Mouse (Mus musculus): Measurements from ENCODE around the gene Tll2. TPM values are rescaled to one million over a fixed set of nuclear protein-coding genes. Genes with fewer than 3 reads are reported as not detected.

Gene Tll2
- polyA plus RNA-seq, 1 experiment from 2014 or later, result 0.09 TPM

DNA sequence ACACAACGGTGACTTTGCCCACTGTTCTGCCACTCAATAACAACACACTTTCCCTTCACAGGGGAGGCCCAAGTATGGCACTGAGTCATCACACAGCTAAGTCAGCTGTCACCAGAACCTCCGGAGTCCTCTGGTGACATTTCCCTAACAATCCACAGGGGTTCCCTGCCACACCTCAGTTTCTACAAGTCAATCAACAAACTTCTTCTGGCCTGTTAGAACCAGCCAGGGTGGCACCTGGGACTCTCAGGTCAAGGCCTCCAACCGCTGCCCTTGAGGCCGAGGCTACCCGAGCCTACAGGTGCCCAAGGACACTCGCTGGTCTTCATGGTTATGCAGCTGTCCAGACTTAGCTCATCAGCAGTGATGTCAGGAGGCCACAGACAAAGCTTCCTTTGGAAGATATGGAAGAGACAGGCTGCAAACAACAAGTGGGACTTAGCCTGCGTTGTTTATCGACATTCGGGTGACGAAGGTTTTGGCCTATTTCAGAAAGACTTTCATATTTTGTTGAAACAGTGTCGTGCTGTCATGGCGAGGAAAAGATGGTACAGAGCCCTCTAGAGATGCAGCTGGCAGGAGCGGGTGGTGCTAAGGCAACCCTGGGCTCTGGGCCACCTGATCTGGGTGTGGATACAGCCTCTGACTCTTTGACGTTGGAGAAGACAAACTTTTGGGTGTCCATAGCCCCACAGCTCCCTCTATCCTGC lies 132.7 kb downstream of the Tll2 start:
- WGBS, result 86% methylated on average over 14 of the region's 14 CpGs
- no peak overlapping the region for H3K4me3 ChIP-seq (replicated peaks)
- H3K27ac ChIP-seq, result no peak overlapping the region
- H3K4me2 ChIP-seq (replicated peaks), result no peak overlapping the region
- H3K4me1 ChIP-seq (replicated peaks), result no peaks in the 10 kb centered on the region
- no peaks in the 10 kb centered on the region for H3K36me3 ChIP-seq
- no peak for ATAC-seq
- no peaks in the 10 kb centered on the region for H3K27me3 ChIP-seq (replicated peaks)
- no peaks in the 10 kb centered on the region for H3K9me3 ChIP-seq
- no peak overlapping the region for H3K9ac ChIP-seq

GRCm38 (mm10) chr19:41071500-41071899 lies 135.1 kb downstream of the Tll2 start:
- Histone ChIP-seq H3K27me3 (replicated peaks) (no peaks in the 10 kb centered on the region), H3K9ac (no peak overlapping the region), H3K4me1 (replicated peaks) (no peaks in the 10 kb centered on the region), H3K27ac (no peak overlapping the region), H3K4me2 (replicated peaks) (no peak overlapping the region), H3K9me3 (no peaks in the 10 kb centered on the region), H3K36me3 (no peaks in the 10 kb centered on the region), H3K4me3 (replicated peaks) (no peak overlapping the region)
- ATAC-seq, result 0 out of 2 replicates have a peak, but pooled peaks have one; percentile 49
- 6% methylated on average over 8 of the region's 8 CpGs for WGBS

GRCm38 (mm10) chr19:41054702-41055101 lies 151.9 kb downstream of the Tll2 start:
- no peaks in the 10 kb centered on the region for H3K9me3 ChIP-seq
- no peaks in the 10 kb centered on the region for H3K27me3 ChIP-seq (replicated peaks)
- H3K9ac ChIP-seq, result no peak overlapping the region
- WGBS, result 61% methylated on average over 4 of the region's 4 CpGs
- no peak for ATAC-seq
- no peak overlapping the region for H3K4me3 ChIP-seq (replicated peaks)
- no peak overlapping the region for H3K4me2 ChIP-seq (replicated peaks)
- no peaks in the 10 kb centered on the region for H3K36me3 ChIP-seq
- no peak overlapping the region for H3K27ac ChIP-seq
- peaks cover 3% of the 10 kb centered on the region; the same call in 1 of the 2 replicates for H3K4me1 ChIP-seq (replicated peaks)

- Histone ChIP-seq H3K4me2 (replicated peaks) (no peak overlapping the region), H3K9me3 (no peaks in the 10 kb centered on the region), H3K27ac (no peak overlapping the region), H3K36me3 (no peaks in the 10 kb centered on the region), H3K9ac (no peak overlapping the region), H3K4me3 (replicated peaks) (no peak overlapping the region), H3K27me3 (replicated peaks) (no peaks in the 10 kb centered on the region), H3K4me1 (replicated peaks) (peaks cover 3% of the 10 kb centered on the region; the same call in 1 of the 2 replicates)
- ATAC-seq, result no peak
- 32% methylated on average over 10 of the region's 10 CpGs for WGBS
Observed at GRCm38 (mm10) chr19:41053530-41053929, 153.1 kb downstream of the Tll2 start.

DNA sequence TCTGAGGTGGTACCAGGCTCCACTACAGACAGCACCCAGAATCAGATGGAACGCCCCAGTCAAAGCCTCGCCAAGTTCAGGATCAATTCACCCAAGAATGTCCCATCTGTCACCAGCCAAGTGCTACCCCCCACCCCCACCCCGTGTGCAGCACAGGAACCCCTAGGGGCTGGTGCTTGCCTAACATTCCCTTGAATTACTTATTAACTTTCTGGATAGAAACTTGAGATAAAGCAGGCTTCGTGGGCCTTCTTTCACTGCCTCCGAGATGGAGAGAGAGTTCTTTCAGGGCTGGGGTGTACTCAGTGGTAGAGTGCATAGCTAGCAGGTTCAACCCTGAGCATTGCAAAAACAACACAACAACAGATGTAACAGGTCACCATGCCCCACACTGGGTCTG lies 154.4 kb downstream of the Tll2 start:
- ATAC-seq, result peak; percentile 76

GRCm38 (mm10) chr19:41051714-41052113 lies 154.9 kb downstream of the Tll2 start:
- H3K27ac ChIP-seq, result no peak overlapping the region
- H3K9me3 ChIP-seq, result no peaks in the 10 kb centered on the region
- no peak overlapping the region for H3K9ac ChIP-seq
- 74% methylated on average over 1 of the region's 1 CpGs for WGBS
- H3K27me3 ChIP-seq (replicated peaks), result no peaks in the 10 kb centered on the region
- peaks cover 3% of the 10 kb centered on the region; the same call in 1 of the 2 replicates for H3K4me1 ChIP-seq (replicated peaks)
- peak; percentile 17; the same call in 1 of the 2 replicates for ATAC-seq
- no peak overlapping the region for H3K4me2 ChIP-seq (replicated peaks)
- H3K36me3 ChIP-seq, result no peaks in the 10 kb centered on the region
- H3K4me3 ChIP-seq (replicated peaks), result no peak overlapping the region

More for the DNA sequence above, 154.4 kb downstream of the Tll2 start:
- Histone ChIP-seq H3K4me3 (replicated peaks) (no peak overlapping the region), H3K4me1 (replicated peaks) (peaks cover 3% of the 10 kb centered on the region; the same call in 1 of the 2 replicates), H3K9ac (no peak overlapping the region), H3K36me3 (no peaks in the 10 kb centered on the region), H3K9me3 (no peaks in the 10 kb centered on the region), H3K4me2 (replicated peaks) (no peak overlapping the region), H3K27me3 (replicated peaks) (no peaks in the 10 kb centered on the region), H3K27ac (no peak overlapping the region)
- WGBS, result 50% methylated on average over 5 of the region's 5 CpGs

DNA sequence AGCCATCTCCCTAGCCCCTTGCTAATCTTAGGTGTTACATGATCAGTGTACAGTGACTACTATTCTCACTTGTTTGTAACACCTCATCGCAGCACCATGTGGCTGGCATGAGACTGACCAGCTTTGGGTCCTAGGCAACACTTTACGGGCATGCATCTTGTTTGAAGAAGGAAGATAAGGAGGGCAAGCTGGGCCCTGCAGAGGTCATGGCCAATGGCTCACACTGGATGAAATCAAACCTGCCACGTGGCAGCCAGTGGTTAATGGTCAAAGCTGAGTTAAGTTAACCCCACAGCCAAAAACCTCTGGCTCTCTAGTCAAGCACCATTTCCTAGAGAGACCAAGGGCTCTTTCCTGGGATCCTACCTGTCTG lies 158.5 kb downstream of the Tll2 start:
- Histone ChIP-seq H3K4me3 (replicated peaks) (no peak overlapping the region), H3K27ac (no peak overlapping the region), H3K27me3 (replicated peaks) (no peaks in the 10 kb centered on the region), H3K36me3 (no peaks in the 10 kb centered on the region), H3K4me1 (replicated peaks) (peaks cover 3% of the 10 kb centered on the region; the same call in 1 of the 2 replicates), H3K4me2 (replicated peaks) (no peak overlapping the region), H3K9me3 (no peaks in the 10 kb centered on the region), H3K9ac (no peak overlapping the region)
- 68% methylated on average over 3 of the region's 3 CpGs for WGBS
- no peak for ATAC-seq

DNA sequence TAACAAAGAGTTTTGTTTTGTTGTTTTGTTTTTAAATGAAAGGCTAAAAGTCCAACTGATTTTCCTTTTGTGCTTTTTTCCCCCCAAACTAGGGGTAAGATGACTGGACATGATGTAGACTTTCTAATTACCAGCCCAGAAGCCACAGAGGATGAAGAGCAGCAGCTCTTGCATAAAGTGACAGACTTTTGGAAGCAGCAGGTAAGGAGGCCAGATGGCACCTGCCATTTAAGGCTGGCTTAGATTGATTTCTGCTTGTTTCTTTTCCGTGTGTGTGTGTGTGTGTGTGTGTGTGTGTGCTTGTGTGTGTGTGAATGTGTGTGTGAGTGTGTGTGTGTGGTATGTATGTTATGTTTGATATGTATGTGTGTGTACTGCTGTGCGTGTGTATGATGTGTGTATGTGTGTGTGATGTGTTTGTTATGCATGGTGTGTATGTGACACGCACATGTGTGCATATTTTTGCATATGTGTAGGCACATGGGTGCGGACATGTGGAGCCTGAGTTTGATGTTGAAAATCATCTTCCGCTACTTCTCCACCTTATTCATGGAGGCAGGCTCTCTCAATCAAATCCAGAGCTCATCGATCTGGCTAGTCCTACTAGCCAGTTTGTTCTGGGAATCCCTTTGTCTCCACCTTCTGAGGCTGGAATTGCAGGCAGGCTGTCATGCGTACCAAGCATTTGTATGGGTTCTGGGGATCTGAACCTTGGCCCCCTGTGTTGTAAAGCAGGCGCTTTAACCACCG lies 159.0 kb downstream of the Tll2 start:
- ATAC-seq, result no peak
- 79% methylated on average over 9 of the region's 9 CpGs for WGBS
- Histone ChIP-seq H3K9me3 (no peaks in the 10 kb centered on the region), H3K9ac (no peak overlapping the region), H3K36me3 (no peaks in the 10 kb centered on the region), H3K27me3 (replicated peaks) (no peaks in the 10 kb centered on the region), H3K4me1 (replicated peaks) (peaks cover under 1% of the 10 kb centered on the region; the same call in 1 of the 2 replicates), H3K4me3 (replicated peaks) (no peak overlapping the region), H3K4me2 (replicated peaks) (no peak overlapping the region), H3K27ac (no peak overlapping the region)

- no peaks in the 10 kb centered on the region for H3K36me3 ChIP-seq
- H3K4me2 ChIP-seq (replicated peaks), result no peak overlapping the region
- 38% methylated on average over 10 of the region's 10 CpGs for WGBS
- H3K27ac ChIP-seq, result no peak overlapping the region
- H3K4me1 ChIP-seq (replicated peaks), result no peaks in the 10 kb centered on the region
- no peak overlapping the region for H3K9ac ChIP-seq
- H3K9me3 ChIP-seq, result no peaks in the 10 kb centered on the region
- H3K27me3 ChIP-seq (replicated peaks), result no peaks in the 10 kb centered on the region
- H3K4me3 ChIP-seq (replicated peaks), result no peak overlapping the region
- no peak for ATAC-seq
Observed at GRCm38 (mm10) chr19:41045091-41045770, 161.4 kb downstream of the Tll2 start.

DNA sequence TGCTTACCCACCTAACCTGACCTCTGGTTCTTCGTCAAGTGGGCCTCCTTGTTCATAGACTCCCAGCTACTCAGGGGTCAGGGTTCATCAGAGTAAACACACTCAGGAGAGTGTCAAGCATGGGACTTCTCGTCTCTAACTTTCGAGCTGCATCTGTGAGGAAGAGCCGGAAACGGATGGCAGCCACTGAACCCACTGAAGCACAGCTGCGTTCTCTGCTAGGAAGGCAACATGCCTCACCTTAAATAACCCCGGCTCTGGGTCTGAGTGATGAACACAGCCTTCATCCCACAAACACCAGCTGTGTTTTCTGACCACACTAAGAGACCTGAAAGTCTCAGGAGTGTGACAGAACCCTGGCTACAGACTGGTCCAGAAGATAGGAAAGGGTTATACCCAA lies 167.5 kb downstream of the Tll2 start:
- H3K4me3 ChIP-seq (replicated peaks), result no peak overlapping the region
- H3K27me3 ChIP-seq (replicated peaks), result no peaks in the 10 kb centered on the region
- H3K9ac ChIP-seq, result no peak overlapping the region
- 65% methylated on average over 7 of the region's 7 CpGs for WGBS
- no peak overlapping the region for H3K27ac ChIP-seq
- no peak overlapping the region for H3K4me2 ChIP-seq (replicated peaks)
- H3K4me1 ChIP-seq (replicated peaks), result no peaks in the 10 kb centered on the region
- no peaks in the 10 kb centered on the region for H3K36me3 ChIP-seq
- no peak for ATAC-seq
- H3K9me3 ChIP-seq, result no peaks in the 10 kb centered on the region

DNA sequence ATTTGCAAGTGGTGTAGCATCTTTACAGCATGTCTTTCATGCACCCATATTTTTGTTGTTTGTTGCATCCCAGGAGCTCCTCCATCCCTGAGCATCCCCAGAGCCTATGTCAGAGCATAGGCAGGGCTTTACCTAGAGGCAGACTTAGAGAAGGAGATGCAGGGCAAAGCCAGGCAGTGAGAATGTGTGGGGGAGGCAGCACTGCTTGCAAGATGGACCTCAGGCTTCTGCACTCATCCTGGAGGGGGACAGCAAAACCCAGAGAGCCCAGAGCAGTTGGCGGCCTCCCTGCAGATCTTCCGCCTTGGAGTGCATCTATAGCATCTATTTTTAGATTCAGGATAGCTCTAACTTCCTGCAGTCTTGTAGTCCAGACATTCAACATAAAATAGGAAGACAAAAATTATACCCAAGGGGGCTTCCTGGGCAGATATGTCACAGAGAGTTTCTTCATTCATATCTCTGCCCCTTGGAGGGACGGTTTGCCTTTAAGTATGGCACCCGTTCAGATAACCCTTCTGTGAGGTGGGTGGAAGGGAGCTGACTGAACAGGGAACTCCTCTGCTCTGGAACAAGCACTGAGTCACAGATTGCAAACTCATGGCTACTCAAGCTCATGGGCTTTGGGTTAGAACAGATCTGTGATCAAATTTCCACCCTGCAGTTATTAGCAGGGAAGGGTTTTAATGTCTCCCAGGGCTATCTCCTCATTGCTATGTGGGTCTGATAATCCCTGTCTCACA lies 170.7 kb downstream of the Tll2 start:
- no peaks in the 10 kb centered on the region for H3K36me3 ChIP-seq
- H3K27me3 ChIP-seq (replicated peaks), result no peaks in the 10 kb centered on the region
- H3K27ac ChIP-seq, result no peak overlapping the region
- H3K4me1 ChIP-seq (replicated peaks), result no peaks in the 10 kb centered on the region
- no peaks in the 10 kb centered on the region for H3K9me3 ChIP-seq
- no peak overlapping the region for H3K4me2 ChIP-seq (replicated peaks)
- WGBS, result 64% methylated on average over 4 of the region's 4 CpGs
- no peak overlapping the region for H3K9ac ChIP-seq
- no peak for ATAC-seq
- H3K4me3 ChIP-seq (replicated peaks), result no peak overlapping the region
